Mouse (Mus musculus) neural tube, embryonic 13.5 days (tissue): ENCODE data around the gene Ift74. TPM values are rescaled to one million over a fixed set of nuclear protein-coding genes. Genes with fewer than 3 reads are reported as not detected.
"Not testable (repeated sequence)": the region's sequence is repeated elsewhere in the genome, so short reads cannot be mapped to it uniquely, and the experiment has no call there.

Source experiments
- ATAC-seq: fragments of 200-750 bp; cut with Nextera tagmentation; 2 replicates; pipeline ENCODE4 v1.8.0; 2017; ENCODE audit warnings: low read depth, mild to moderate bottlenecking, moderate TSS enrichment, moderate library complexity
- H3K27ac ChIP-seq: fragments of 300-500 bp; sonication (generic); replicated peaks from 2 replicates; pipeline ENCODE4 v1.5.1; 2015; ENCODE audit warnings: moderate library complexity, mild to moderate bottlenecking, inconsistent platforms
- H3K27me3 ChIP-seq: fragments of 300-500 bp; sonication (generic); 2 replicates; pipeline ENCODE4 v1.6.1; 2015; ENCODE audit warnings: mild to moderate bottlenecking, inconsistent platforms
- H3K36me3 ChIP-seq: fragments of 300-500 bp; sonication (generic); 2 replicates; pipeline ENCODE4 v1.6.1; 2015; ENCODE audit warnings: mild to moderate bottlenecking, inconsistent platforms
- H3K4me1 ChIP-seq: fragments of 300-500 bp; sonication (generic); replicated peaks from 2 replicates; pipeline ENCODE4 v1.6.1; 2015; ENCODE audit warnings: inconsistent platforms
- H3K4me2 ChIP-seq: fragments of 300-500 bp; sonication (generic); 2 replicates; pipeline ENCODE4 v1.6.1; 2015; ENCODE audit warnings: inconsistent platforms, mild to moderate bottlenecking, moderate library complexity
- H3K4me3 ChIP-seq: fragments of 300-500 bp; sonication (generic); 2 replicates; pipeline ENCODE4 v1.5.1; 2015; ENCODE audit warnings: mild to moderate bottlenecking, inconsistent platforms
- H3K9ac ChIP-seq: fragments of 300-500 bp; sonication (generic); 2 replicates; pipeline ENCODE4 v1.6.1; 2015; ENCODE audit warnings: moderate library complexity, mild to moderate bottlenecking, inconsistent platforms
- H3K9me3 ChIP-seq: fragments of 300-500 bp; sonication (generic); 2 replicates; pipeline ENCODE4 v1.6.1; 2016; ENCODE audit warnings: inconsistent platforms
- WGBS: fragments of 180-500 bp; shearing (Covaris S2); methylation state at CpG from one replicate; pipeline ENCODE4 v1.1.7; 2015; 5-methylcytosine and 5-hydroxymethylcytosine counted together
- polyA plus RNA-seq: library from polyadenylated mRNA; unstranded; fragments of >200 nt; fragmentation: Nextera tagmentation; extraction: Ambion mirVana; gene quantifications from 2 replicates; pipeline ENCODE4 v1.2.1, GENCODE M21; 2015

Gene Ift74
- polyA plus RNA-seq, 1 experiment from 2014 or later, result 34.5 TPM

- Histone ChIP-seq H3K27ac (no peak overlapping the region), H3K4me3 (no peak overlapping the region), H3K36me3 (0 out of 2 replicates have a peak, but pooled peaks cover 2% of the 10 kb centered on the region), H3K9me3 (no peaks in the 10 kb centered on the region), H3K4me1 (no peaks in the 10 kb centered on the region), H3K9ac (no peak overlapping the region), H3K4me2 (no peak overlapping the region), H3K27me3 (no peaks in the 10 kb centered on the region)
- WGBS, result 97% methylated on average over 2 of the region's 2 CpGs
- ATAC-seq, result no peak
Observed at GRCm38 (mm10) chr4:94643141-94643540, 28.9 kb downstream of the Ift74 start.

DNA sequence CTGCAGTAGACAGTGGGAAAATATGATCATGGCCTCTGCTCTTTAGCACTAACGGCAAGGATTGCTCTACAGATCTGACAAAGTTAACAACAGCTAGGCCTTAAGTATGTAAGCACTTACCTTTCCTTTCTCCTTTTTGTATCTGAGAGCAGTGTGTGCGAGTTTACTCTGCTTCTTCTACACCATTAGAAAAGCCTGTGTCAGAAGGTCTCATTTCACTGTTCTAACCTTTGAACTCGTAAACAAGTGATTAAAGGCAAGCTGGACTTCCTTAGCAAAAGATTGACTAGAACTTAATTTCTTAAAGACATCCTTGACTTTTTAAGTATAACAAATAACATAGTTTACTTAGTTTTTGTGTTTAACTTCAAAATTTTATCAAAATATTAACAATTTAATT is 35.6 kb downstream of the Ift74 start, which contains the start of gene Lrrc19:
Gene Lrrc19, minus strand, starts transcription at position 225 of the 400 bp plus-strand sequence.
- H3K4me3 ChIP-seq, result no peak within 1 kb of the TSS
- H3K36me3 ChIP-seq, result peaks cover 7% of the 10 kb centered on the region
- no peak within 1 kb of the TSS for H3K4me2 ChIP-seq
- no peak within 1 kb of the TSS for H3K27ac ChIP-seq
- no peaks in the 10 kb centered on the region for H3K9me3 ChIP-seq
- 90% methylated on average over 3 of the region's 3 CpGs for WGBS
- no peak within 1 kb of the TSS for H3K9ac ChIP-seq
- no peak for ATAC-seq
- H3K27me3 ChIP-seq, result no peaks in the 10 kb centered on the region
- H3K4me1 ChIP-seq, result no peaks in the 10 kb centered on the region

GRCm38 (mm10) chr4:94650426-94651175 is 36.3 kb downstream of the Ift74 start:
- H3K4me1 ChIP-seq, H3K9ac ChIP-seq, H3K4me2 ChIP-seq, H3K4me3 ChIP-seq, H3K9me3 ChIP-seq, H3K27me3 ChIP-seq, ATAC-seq, H3K27ac ChIP-seq: not testable (repeated sequence)
- H3K36me3 ChIP-seq, result peaks cover 14% of the 10 kb centered on the region
- 85% methylated on average over 5 of the region's 5 CpGs for WGBS

GRCm38 (mm10) chr4:94669718-94670117 is 55.4 kb downstream of the Ift74 start:
- Histone ChIP-seq H3K9ac (no peak overlapping the region), H3K4me1 (no peaks in the 10 kb centered on the region), H3K36me3 (no peaks in the 10 kb centered on the region), H3K27me3 (no peaks in the 10 kb centered on the region), H3K4me3 (no peak overlapping the region), H3K4me2 (no peak overlapping the region), H3K27ac (no peak overlapping the region), H3K9me3 (no peaks in the 10 kb centered on the region)
- 66% methylated on average over 1 of the region's 1 CpGs for WGBS
- no peak; the same call in 1 of the 2 replicates for ATAC-seq

DNA sequence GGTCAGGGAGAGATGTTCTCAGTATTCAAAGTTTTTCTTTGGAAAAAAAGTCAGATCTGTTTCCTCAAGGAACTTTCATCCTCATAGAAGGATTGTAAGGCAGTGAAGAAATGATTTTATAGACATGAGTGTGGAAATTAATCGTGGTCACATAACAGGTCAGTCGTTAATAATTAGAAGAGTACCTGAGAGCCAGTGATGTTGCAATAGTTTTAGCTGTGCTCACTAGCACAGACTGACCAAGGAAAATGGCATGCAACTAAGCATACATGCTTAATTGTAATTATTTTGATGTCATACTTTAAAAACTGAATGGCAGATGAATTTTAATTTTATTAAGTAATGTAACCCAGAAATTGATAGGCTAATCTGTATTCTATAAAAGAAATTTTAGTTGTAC is 66.4 kb downstream of the Ift74 start:
- Histone ChIP-seq H3K4me3 (no peak overlapping the region), H3K4me2 (no peak overlapping the region), H3K27ac (no peak overlapping the region), H3K9ac (no peak overlapping the region), H3K9me3 (no peaks in the 10 kb centered on the region), H3K27me3 (no peaks in the 10 kb centered on the region), H3K36me3 (peaks cover 25% of the 10 kb centered on the region), H3K4me1 (no peaks in the 10 kb centered on the region)
- no peak for ATAC-seq
- 92% methylated on average over 2 of the region's 2 CpGs for WGBS

DNA sequence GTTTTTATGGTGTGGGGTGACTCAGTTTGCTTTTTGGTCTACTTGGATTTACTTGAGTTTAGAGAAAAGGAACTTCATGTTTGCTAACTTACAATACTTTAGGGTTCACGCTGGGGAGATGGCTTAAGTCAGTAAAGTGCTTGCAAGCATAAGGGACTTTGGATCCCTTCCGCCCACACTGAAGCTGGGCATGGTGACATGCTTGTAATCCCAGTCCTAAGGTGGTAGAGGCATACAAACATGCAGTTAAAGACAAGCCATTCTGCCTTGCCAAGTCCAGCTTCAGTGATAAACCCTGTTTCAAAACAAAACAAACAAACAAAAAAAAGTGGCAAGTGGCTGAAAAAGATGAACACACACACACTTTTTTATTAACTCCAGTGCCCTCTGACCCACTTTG is 66.9 kb downstream of the Ift74 start:
- ATAC-seq, result no peak
- Histone ChIP-seq H3K9ac (no peak overlapping the region), H3K9me3 (no peaks in the 10 kb centered on the region), H3K4me3 (no peak overlapping the region), H3K4me1 (no peaks in the 10 kb centered on the region), H3K27me3 (no peaks in the 10 kb centered on the region), H3K36me3 (peaks cover 27% of the 10 kb centered on the region), H3K4me2 (no peak overlapping the region), H3K27ac (no peak overlapping the region)
- 91% methylated on average over 2 of the region's 2 CpGs for WGBS

GRCm38 (mm10) chr4:94682029-94682428 is 67.7 kb downstream of the Ift74 start:
- Histone ChIP-seq H3K4me1 (no peaks in the 10 kb centered on the region), H3K9me3 (no peaks in the 10 kb centered on the region), H3K27ac (no peak overlapping the region), H3K4me3 (no peak overlapping the region), H3K4me2 (no peak overlapping the region), H3K36me3 (peaks cover 31% of the 10 kb centered on the region), H3K9ac (no peak overlapping the region), H3K27me3 (no peaks in the 10 kb centered on the region)
- no peak for ATAC-seq
- 85% methylated on average over 1 of the region's 1 CpGs for WGBS

DNA sequence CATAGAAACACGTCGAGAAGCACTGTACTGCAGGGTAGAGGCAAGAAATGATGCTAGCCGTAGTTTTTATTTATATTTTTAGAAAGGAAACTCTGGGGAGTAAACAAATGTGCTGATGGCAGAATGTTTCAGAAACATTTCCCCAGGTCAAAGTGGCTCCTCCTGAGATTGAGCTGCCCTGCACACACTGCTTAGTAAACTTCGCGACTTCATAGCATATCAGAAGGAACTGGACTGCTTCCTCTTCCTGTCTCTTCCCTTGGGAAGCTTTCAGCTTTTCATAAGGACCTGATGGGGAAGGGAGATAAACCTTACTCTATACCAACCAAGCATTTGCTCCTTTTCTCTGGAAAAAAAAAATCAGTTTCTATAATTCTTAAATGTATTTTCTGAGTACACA is 69.0 kb downstream of the Ift74 start:
- Histone ChIP-seq H3K4me2 (no peak overlapping the region), H3K4me1 (no peaks in the 10 kb centered on the region), H3K9ac (no peak overlapping the region), H3K27ac (no peak overlapping the region), H3K36me3 (peaks cover 41% of the 10 kb centered on the region), H3K4me3 (no peak overlapping the region), H3K27me3 (no peaks in the 10 kb centered on the region), H3K9me3 (no peaks in the 10 kb centered on the region)
- WGBS, result 93% methylated on average over 5 of the region's 5 CpGs
- no peak for ATAC-seq

DNA sequence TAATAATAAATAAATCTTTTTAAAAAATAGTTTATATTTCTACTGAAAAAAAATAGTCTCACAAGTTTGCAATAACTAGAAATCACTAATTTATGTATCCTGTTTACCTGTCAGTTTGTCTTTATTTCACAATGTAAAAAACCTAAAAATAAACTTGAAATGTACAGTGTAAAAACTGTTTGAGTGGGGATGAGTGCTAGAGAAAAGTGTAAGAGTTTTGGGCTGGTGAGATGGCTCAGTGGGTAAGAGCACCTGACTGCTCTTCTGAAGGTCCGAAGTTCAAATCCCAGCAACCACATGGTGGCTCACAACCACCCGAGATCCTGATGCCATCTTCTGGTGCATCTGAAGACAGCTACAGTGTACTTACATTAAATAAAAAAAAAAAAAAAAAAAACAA is 75.5 kb downstream of the Ift74 start:
- H3K9me3 ChIP-seq, H3K4me2 ChIP-seq, H3K4me3 ChIP-seq, H3K4me1 ChIP-seq, H3K27ac ChIP-seq, ATAC-seq, H3K27me3 ChIP-seq, H3K9ac ChIP-seq: not testable (repeated sequence)
- 92% methylated on average over 2 of the region's 2 CpGs for WGBS
- H3K36me3 ChIP-seq, result peaks cover 34% of the 10 kb centered on the region

GRCm38 (mm10) chr4:94691078-94691477 is 76.8 kb downstream of the Ift74 start:
- WGBS, result 92% methylated on average over 4 of the region's 4 CpGs
- H3K4me2 ChIP-seq, result no peak overlapping the region
- H3K9me3 ChIP-seq, result no peaks in the 10 kb centered on the region
- no peaks in the 10 kb centered on the region for H3K27me3 ChIP-seq
- ATAC-seq, result no peak
- no peaks in the 10 kb centered on the region for H3K4me1 ChIP-seq
- H3K4me3 ChIP-seq, result no peak overlapping the region
- H3K9ac ChIP-seq, result no peak overlapping the region
- peaks cover 35% of the 10 kb centered on the region for H3K36me3 ChIP-seq
- no peak overlapping the region for H3K27ac ChIP-seq

GRCm38 (mm10) chr4:94692175-94692574 is 77.9 kb downstream of the Ift74 start:
- 88% methylated on average over 2 of the region's 2 CpGs for WGBS
- Histone ChIP-seq H3K9ac (no peak overlapping the region), H3K9me3 (no peaks in the 10 kb centered on the region), H3K4me2 (no peak overlapping the region), H3K27ac (no peak overlapping the region), H3K27me3 (no peaks in the 10 kb centered on the region), H3K4me1 (no peaks in the 10 kb centered on the region), H3K4me3 (no peak overlapping the region), H3K36me3 (peaks cover 29% of the 10 kb centered on the region)
- no peak for ATAC-seq

GRCm38 (mm10) chr4:94696368-94696767 is 82.1 kb downstream of the Ift74 start:
- Histone ChIP-seq H3K9me3 (no peaks in the 10 kb centered on the region), H3K4me3 (no peak overlapping the region)

GRCm38 (mm10) chr4:94711002-94711401 is 96.7 kb downstream of the Ift74 start:
- Histone ChIP-seq H3K9me3 (no peaks in the 10 kb centered on the region), H3K27me3 (no peaks in the 10 kb centered on the region), H3K36me3 (no peaks in the 10 kb centered on the region), H3K4me1 (no peaks in the 10 kb centered on the region), H3K4me3 (no peak overlapping the region), H3K4me2 (no peak overlapping the region), H3K27ac (no peak overlapping the region), H3K9ac (no peak overlapping the region)
- ATAC-seq, result no peak
- WGBS, result 90% methylated on average over 2 of the region's 2 CpGs

More at GRCm38 (mm10) chr4:94696368-94696767, 82.1 kb downstream of the Ift74 start:
- Histone ChIP-seq H3K27me3 (no peaks in the 10 kb centered on the region), H3K27ac (no peak overlapping the region), H3K4me2 (no peak overlapping the region), H3K4me1 (no peaks in the 10 kb centered on the region), H3K36me3 (peaks cover 13% of the 10 kb centered on the region; the same call in 1 of the 2 replicates), H3K9ac (no peak overlapping the region)
- WGBS, result 88% methylated on average over 3 of the region's 3 CpGs
- no peak for ATAC-seq
